Mouse (Mus musculus) forebrain, embryonic 12.5 days (tissue): Measurements from ENCODE around the gene Srrt. TPM values are rescaled to one million over a fixed set of nuclear protein-coding genes. Genes with fewer than 3 reads are reported as not detected.

Source experiments
- ATAC-seq: fragments of 200-750 bp; cut with Nextera tagmentation; 2 replicates; pipeline ENCODE4 v1.8.0; 2017; ENCODE audit warnings: moderate TSS enrichment; ENCODE audit not compliant: low FRiP score
- H3K27ac ChIP-seq: fragments of 300-500 bp; sonication (generic); 2 replicates; pipeline ENCODE4 v1.5.1; 2016; ENCODE audit warnings: mild to moderate bottlenecking
- H3K27me3 ChIP-seq: fragments of 300-500 bp; sonication (generic); 2 replicates; pipeline ENCODE4 v1.6.1; 2016; ENCODE audit warnings: mild to moderate bottlenecking
- H3K36me3 ChIP-seq: fragments of 300-500 bp; sonication (generic); replicated peaks from 2 replicates; pipeline ENCODE4 v1.6.1; 2016; ENCODE audit warnings: mild to moderate bottlenecking
- H3K4me1 ChIP-seq: fragments of 300-500 bp; sonication (generic); 2 replicates; pipeline ENCODE4 v1.6.1; 2016
- H3K4me2 ChIP-seq: fragments of 300-500 bp; sonication (generic); 2 replicates; pipeline ENCODE4 v1.6.1; 2016; ENCODE audit warnings: mild to moderate bottlenecking, moderate library complexity
- H3K4me3 ChIP-seq: fragments of 300-500 bp; sonication (generic); replicated peaks from 2 replicates; pipeline ENCODE4 v1.5.1; 2016; ENCODE audit warnings: mild to moderate bottlenecking
- H3K9ac ChIP-seq: fragments of 300-500 bp; sonication (generic); 2 replicates; pipeline ENCODE4 v1.6.1; 2016; ENCODE audit warnings: mild to moderate bottlenecking
- H3K9me3 ChIP-seq: fragments of 300-500 bp; sonication (generic); 2 replicates; pipeline ENCODE4 v1.6.1; 2016
- WGBS: fragments of 180-500 bp; shearing (Covaris S2); methylation state at CpG from one replicate; pipeline ENCODE4 v1.1.7; 2016; 5-methylcytosine and 5-hydroxymethylcytosine counted together
- polyA plus RNA-seq: library from polyadenylated mRNA; unstranded; fragments of >200 nt; fragmentation: Nextera tagmentation; extraction: Ambion mirVana; gene quantifications from 2 replicates; pipeline ENCODE4 v1.2.1, GENCODE M21; 2016

Srrt gene
- polyA plus RNA-seq, 1 experiment from 2014 or later = 184 TPM

DNA sequence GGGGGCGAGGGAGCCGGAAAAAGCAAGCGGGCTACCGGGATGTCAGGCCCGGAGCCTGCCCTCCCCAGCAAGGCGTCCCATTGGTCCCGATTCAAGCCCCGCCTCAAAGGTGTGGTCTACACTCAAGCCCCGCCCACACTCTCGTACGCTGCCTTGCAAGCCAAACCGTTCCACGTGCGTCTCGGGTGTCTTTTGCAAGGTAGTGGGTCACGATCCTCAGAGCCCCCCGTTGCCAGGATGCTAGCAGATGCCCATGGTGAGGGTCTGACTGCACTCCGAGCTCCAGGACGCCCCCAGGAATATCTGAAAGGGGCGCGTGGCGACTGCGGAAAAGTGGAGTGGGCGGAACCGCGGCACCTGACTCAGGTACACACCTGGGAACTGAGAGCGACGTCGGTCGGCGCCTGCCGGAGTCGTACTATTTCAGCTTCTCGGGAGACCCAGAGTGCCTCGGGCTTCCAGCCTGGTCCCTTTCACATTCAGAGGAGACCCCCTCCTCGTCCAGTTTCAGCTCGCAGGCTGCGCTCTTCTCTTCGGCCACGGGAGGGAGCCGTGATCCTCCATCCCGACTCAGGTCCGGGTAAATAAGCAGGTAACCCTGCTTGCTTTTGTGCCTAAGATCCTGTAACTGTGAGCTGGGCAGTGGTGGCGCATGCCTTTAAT lies 26.2 kb upstream of the Srrt start, which contains the start of gene Slc12a9:
TSS of gene Slc12a9 (minus strand) at position 86 of the 663 bp plus-strand sequence.
- Histone ChIP-seq H3K4me2 (peak within 1 kb of the TSS; percentile 96), H3K4me1 (peaks cover 16% of the 10 kb centered on the region), H3K9ac (peak within 1 kb of the TSS; percentile 76), H3K4me3 (peak within 1 kb of the TSS; percentile 63), H3K27me3 (no peaks in the 10 kb centered on the region), H3K9me3 (no peaks in the 10 kb centered on the region), H3K36me3 (no peaks in the 10 kb centered on the region), H3K27ac (peak within 1 kb of the TSS; percentile 71)
- under 1% methylated on average over 44 of the region's 44 CpGs for WGBS
- ATAC-seq = peak; percentile 91

DNA sequence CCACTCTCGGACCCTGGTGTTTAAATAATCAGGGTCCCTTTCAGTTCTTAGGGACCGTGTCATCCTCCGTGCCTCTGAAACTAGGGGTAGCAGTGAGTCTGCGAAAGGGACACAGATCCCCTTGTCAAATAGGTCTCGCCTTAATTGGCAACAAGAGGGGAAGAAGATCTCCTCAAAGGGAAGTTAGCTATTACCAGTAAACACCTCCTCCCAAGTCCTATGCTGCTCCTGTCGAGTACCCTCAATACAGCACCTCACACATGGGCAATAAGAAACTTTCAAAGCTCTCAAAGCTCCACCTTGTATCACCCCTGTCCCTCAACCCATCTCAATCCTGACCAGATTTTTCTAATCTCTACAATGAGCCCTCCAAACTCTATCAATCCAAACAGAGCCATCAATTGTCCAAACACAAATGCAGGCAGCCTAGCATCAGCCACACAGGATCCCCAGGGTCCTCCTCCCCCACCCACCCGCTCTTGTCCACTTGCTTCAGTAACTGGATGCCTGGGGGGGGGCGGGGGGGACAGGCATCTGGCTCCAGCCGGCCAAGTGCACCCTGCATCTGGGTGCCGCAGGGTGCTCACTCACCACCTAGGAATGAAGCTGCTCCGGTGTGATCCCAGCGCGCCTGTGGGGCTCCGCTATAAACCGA lies 25.5 kb upstream of the Srrt start:
- WGBS = 17% methylated on average over 15 of the region's 15 CpGs
- peak; percentile 22 for ATAC-seq
- H3K9me3 ChIP-seq = no peaks in the 10 kb centered on the region
- H3K27me3 ChIP-seq = no peaks in the 10 kb centered on the region
- peak overlapping the region; percentile 63 for H3K4me3 ChIP-seq
- H3K27ac ChIP-seq = peak overlapping the region; percentile 71
- peak overlapping the region; percentile 76 for H3K9ac ChIP-seq
- H3K36me3 ChIP-seq = 0 out of 2 replicates have a peak, but pooled peaks cover under 1% of the 10 kb centered on the region
- peaks cover 14% of the 10 kb centered on the region for H3K4me1 ChIP-seq
- H3K4me2 ChIP-seq = peak overlapping the region; percentile 96

DNA sequence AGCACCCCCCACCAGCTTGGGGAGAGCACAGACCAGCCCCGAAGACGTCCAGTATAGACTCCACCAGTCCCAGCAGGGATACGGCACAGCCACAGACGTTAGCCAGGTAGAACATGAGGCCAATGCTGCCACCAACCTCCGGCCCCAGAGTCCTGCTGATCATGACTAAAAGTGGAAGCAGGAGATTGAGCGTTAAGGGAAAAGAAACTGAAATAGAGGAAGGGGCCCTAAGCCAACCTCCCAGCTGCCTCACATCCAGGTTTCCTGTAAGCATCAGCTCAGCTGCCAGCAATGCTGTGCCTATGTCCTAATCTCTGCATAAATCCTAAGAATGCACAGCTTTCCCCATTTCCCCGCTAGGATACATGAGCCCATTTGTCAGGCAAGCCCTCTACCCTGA lies 23.4 kb upstream of the Srrt start:
- H3K9me3 ChIP-seq = no peaks in the 10 kb centered on the region
- H3K4me1 ChIP-seq = peaks cover 14% of the 10 kb centered on the region
- no peak overlapping the region for H3K9ac ChIP-seq
- no peak overlapping the region for H3K27ac ChIP-seq
- H3K4me2 ChIP-seq = no peak overlapping the region
- ATAC-seq = no peak
- WGBS = 85% methylated on average over 7 of the region's 7 CpGs
- no peaks in the 10 kb centered on the region for H3K27me3 ChIP-seq
- H3K4me3 ChIP-seq = no peak overlapping the region
- peaks cover 13% of the 10 kb centered on the region; the same call in 1 of the 2 replicates for H3K36me3 ChIP-seq

DNA sequence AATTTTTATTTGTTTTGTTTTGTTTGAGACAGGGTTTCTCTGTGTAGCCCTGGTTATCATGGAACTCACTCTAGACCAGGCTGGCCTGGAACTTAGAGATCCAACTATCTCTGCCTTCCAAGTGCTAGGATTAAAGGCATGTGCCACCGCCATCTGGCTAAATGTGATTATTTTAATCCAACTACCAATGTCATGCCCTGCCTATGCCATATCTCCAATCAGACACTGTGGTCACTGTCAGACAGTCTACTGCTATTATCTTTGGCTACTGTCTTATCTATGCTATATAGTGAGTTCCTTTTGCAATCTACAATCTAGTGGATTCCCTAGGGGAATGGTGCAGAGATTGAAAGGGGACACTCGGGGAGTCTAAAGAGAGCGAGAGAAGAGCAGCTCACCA lies 13.5 kb upstream of the Srrt start:
- Histone ChIP-seq H3K4me2 (no peak overlapping the region), H3K27ac (no peak overlapping the region), H3K4me3 (no peak overlapping the region), H3K27me3 (no peaks in the 10 kb centered on the region), H3K36me3 (peaks cover 60% of the 10 kb centered on the region), H3K9me3 (no peaks in the 10 kb centered on the region), H3K9ac (no peak overlapping the region), H3K4me1 (no peaks in the 10 kb centered on the region)
- 98% methylated on average over 3 of the region's 3 CpGs for WGBS
- ATAC-seq = no peak

DNA sequence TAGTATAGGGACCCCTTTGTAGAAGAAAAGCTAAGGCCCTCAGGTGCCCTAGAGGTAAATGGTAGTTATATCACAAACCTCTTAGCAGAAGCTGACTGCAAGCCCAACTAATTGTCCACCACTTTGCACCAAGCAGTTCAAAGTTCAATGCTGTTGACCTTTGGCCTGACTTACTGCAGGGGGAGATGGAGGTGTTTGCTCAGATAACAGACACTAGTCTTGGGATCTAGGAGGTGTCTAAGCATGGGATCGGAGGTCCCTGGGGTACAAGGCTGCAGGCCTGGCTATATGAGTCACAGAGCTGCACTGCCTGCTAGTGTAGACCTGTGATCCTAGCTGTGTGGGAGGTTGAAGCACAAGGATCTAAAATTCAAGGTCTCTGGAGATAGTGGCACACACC lies 11.1 kb upstream of the Srrt start:
- H3K4me3 ChIP-seq = no peak overlapping the region
- no peak for ATAC-seq
- 89% methylated on average over 1 of the region's 1 CpGs for WGBS
- no peaks in the 10 kb centered on the region for H3K9me3 ChIP-seq
- peaks cover 48% of the 10 kb centered on the region for H3K36me3 ChIP-seq
- H3K9ac ChIP-seq = no peak overlapping the region
- H3K27ac ChIP-seq = no peak overlapping the region
- H3K4me2 ChIP-seq = no peak overlapping the region
- H3K4me1 ChIP-seq = peaks cover 21% of the 10 kb centered on the region
- H3K27me3 ChIP-seq = peaks cover 6% of the 10 kb centered on the region; the same call in 1 of the 2 replicates

DNA sequence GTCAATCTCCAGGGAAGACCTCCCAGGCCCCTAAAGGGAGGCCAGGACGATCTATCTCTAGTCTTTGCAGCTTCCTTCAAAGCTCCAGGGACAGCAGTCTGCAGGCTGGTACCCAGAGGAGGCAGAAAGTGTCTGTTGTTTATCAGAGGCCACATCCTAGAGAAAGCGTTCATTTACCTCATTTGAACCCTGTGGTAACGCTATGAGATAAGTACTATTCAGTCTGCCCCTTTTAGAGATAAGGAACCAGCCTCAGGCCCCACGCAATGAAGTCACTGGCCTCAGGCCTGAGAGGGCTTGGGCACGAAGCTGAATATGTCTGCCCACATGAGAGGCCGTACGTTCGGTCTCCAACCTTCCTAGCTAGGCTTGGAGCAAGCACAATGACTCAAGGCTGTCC lies 9.9 kb upstream of the Srrt start:
- H3K36me3 ChIP-seq = peaks cover 45% of the 10 kb centered on the region
- no peak for ATAC-seq
- no peak overlapping the region for H3K4me2 ChIP-seq
- no peak overlapping the region for H3K4me3 ChIP-seq
- H3K9ac ChIP-seq = no peak overlapping the region
- no peak overlapping the region for H3K27ac ChIP-seq
- peaks cover 33% of the 10 kb centered on the region for H3K4me1 ChIP-seq
- no peaks in the 10 kb centered on the region for H3K9me3 ChIP-seq
- peaks cover 6% of the 10 kb centered on the region; the same call in 1 of the 2 replicates for H3K27me3 ChIP-seq
- WGBS = 91% methylated on average over 8 of the region's 8 CpGs

DNA sequence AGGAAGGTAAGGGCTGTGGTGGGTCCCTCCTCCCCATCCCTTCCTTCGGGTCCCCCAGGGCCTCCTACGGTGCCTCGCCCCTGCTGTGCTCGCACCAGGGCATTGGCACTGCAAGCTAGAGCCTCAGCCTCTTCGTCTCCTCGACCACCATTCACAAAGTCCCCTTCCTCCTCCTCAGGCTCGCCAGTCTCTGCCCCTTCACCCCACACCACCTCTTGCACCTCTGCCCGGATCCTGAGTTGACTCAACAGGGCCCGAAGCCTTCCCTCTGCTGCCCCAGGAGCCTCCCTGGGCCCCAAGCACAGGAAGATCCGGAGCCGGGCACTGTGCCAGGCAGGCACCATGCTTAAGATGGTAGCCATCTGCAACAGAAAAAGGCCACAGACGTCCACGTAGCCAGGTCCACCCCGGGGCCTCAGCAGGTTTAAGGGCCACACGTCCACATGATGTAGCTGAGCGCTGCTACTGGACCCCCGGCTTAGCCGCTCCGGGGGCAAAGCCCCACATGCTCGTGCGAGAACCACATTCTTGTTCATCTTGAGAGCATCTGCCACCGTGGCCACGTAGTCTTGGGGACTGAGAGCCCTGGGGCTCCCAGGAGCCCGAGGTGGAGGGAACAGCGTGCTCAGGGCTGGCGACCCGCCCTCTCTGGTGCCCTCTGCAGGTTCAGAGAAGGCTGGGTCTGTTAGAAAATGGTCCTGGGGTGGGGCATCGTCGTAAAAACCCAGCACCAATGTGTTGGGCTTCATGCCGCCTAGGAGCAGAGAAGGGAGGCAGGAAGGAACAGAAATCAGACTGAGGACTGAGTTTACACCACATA lies 7.8 kb upstream of the Srrt start:
- peaks cover 6% of the 10 kb centered on the region; the same call in 1 of the 2 replicates for H3K27me3 ChIP-seq
- peak overlapping the region; percentile 80 for H3K27ac ChIP-seq
- peaks cover 38% of the 10 kb centered on the region for H3K4me1 ChIP-seq
- no peaks in the 10 kb centered on the region for H3K9me3 ChIP-seq
- H3K4me2 ChIP-seq = peak overlapping the region; percentile 74
- no peak overlapping the region for H3K4me3 ChIP-seq
- peak; percentile 11; the same call in 1 of the 2 replicates for ATAC-seq
- peak overlapping the region; percentile 79; the same call in 1 of the 2 replicates for H3K9ac ChIP-seq
- peaks cover 41% of the 10 kb centered on the region for H3K36me3 ChIP-seq
- WGBS = 40% methylated on average over 30 of the region's 30 CpGs

DNA sequence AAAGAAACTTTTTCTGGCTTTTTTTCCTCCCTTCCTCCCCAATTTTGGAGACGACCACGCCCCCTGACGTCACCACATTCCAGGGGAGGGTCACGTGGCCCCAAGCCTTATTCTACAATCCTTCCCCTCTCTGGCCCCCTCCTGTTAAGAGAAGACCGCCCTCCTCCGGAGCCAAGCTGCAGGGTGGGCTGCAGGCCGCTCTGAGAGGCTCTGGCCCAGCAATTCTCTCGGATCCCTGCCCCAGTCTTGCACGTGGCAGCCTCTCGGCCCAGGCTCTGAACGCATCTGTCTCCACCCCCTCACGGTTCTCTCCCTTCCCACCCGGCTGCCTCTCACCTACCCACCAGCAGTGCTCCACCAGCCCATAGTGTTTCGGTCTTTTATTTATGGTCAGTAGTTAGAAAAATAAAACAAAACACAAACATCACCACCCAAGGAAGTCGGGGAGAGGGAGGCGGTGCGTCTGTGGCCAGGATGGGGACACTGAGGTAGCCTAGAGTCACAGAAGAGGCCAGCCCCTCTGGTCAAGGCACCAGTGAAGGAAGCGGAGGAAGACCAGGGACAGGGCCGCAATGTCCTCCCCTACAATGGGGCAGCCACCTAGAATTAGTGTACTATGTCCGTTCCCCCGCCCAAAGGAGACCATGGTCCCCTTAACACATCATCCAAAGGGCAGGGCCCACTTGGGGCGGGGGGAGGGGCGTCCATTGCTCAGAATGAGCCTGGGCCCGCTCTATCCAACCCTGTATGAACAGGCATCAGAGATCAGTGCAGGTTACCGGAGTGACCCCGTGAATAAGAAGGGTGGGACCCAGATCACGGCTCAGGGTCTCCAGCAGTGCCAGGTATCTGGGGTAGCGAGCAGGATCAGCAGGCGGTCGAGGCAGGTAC lies 7.0 kb upstream of the Srrt start, which contains the start of gene Trip6:
TSS of gene Trip6 (minus strand) at position 212 of the 891 bp plus-strand sequence.
- Histone ChIP-seq H3K4me2 (peak within 1 kb of the TSS; percentile 74), H3K9me3 (no peaks in the 10 kb centered on the region), H3K27me3 (peaks cover 6% of the 10 kb centered on the region; the same call in 1 of the 2 replicates), H3K9ac (peak within 1 kb of the TSS; percentile 79), H3K36me3 (peaks cover 42% of the 10 kb centered on the region), H3K27ac (peak within 1 kb of the TSS; percentile 80), H3K4me3 (peak within 1 kb of the TSS; percentile 53), H3K4me1 (peaks cover 38% of the 10 kb centered on the region)
- peak; percentile 92 for ATAC-seq
- WGBS = 9% methylated on average over 30 of the region's 30 CpGs

DNA sequence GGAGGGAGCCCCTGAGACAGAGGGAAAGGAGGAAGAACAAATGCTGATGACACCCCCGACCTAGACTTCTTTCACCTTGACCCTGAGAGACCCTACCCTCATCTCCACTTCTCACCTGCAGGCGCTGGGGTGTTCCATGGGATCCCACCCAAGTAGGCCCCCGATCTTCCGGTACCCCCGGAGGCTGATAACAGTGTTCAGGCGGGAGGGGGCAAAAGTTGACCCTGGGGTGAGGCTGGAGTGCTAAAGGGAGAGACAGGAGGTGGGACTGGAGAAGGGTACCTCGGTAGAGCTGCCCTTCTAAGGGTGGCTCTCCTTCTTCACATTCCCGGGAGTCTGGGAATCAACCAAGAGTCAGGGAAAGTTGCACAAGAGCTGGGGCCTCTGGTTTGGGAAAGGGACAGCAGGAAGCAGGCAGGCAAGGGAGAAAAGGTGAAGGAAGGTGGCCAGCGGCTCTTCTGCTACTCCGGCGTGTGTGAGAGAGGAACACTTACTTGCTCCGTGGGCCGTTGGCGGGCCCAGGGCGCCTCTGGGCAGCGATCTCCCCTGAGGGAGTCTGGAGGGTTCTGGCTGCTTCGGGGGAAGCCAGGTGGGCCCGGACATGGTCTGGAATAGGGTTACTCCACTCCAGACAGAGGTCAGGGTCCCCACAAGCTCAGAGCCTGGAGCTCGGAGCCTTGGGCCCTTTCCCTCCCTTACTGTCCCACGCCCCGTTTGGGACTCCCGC lies 6.2 kb upstream of the Srrt start:
- Histone ChIP-seq H3K27me3 (peaks cover 6% of the 10 kb centered on the region; the same call in 1 of the 2 replicates), H3K4me2 (peak overlapping the region; percentile 74), H3K9me3 (no peaks in the 10 kb centered on the region), H3K27ac (peak overlapping the region; percentile 80), H3K9ac (peak overlapping the region; percentile 79), H3K36me3 (peaks cover 46% of the 10 kb centered on the region), H3K4me1 (peaks cover 38% of the 10 kb centered on the region), H3K4me3 (peak overlapping the region; percentile 53)
- ATAC-seq = peak; percentile 59; the same call in 1 of the 2 replicates
- 2% methylated on average over 22 of the region's 22 CpGs for whole genome bisulfite sequencing

DNA sequence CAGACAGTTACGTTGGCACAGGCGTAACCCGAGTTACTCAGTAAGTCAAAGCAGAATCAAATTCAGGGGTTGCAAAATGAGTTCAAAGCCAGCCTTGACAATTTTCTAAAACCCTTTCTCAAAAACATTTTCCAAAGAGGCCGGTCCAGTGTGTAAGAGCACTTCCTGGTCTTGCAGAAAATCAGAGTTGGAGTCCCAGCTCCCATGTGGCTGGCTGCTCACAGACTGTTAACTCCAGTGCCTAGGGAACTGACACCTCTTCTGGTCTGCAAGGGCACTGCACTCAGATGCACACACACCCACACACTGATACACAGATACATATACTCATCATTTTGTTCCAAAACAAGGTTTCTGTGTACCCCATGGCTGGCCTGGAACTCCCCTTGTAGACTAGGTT lies 882 bp upstream of the Srrt start:
- H3K9ac ChIP-seq = 0 out of 2 replicates have a peak overlapping the region, but pooled peaks have one; percentile 97
- H3K4me1 ChIP-seq = peaks cover 53% of the 10 kb centered on the region
- no peaks in the 10 kb centered on the region for H3K9me3 ChIP-seq
- H3K4me2 ChIP-seq = peak overlapping the region; percentile 79
- WGBS = 97% methylated on average over 4 of the region's 4 CpGs
- no peaks in the 10 kb centered on the region for H3K27me3 ChIP-seq
- ATAC-seq = no peak
- peak overlapping the region; percentile 92 for H3K27ac ChIP-seq
- peaks cover 53% of the 10 kb centered on the region for H3K36me3 ChIP-seq
- peak overlapping the region; percentile 91 for H3K4me3 ChIP-seq
